Mouse (Mus musculus): ENCODE data around the gene Gak. TPM values are rescaled to one million over a fixed set of nuclear protein-coding genes. Genes with fewer than 3 reads are reported as not detected.
"Not testable (repeated sequence)": the region's sequence is repeated elsewhere in the genome, so short reads cannot be mapped to it uniquely, and the experiment has no call there.

Gak gene
- polyA plus RNA-seq, 1 experiment from 2014 or later = 31.5 TPM

DNA sequence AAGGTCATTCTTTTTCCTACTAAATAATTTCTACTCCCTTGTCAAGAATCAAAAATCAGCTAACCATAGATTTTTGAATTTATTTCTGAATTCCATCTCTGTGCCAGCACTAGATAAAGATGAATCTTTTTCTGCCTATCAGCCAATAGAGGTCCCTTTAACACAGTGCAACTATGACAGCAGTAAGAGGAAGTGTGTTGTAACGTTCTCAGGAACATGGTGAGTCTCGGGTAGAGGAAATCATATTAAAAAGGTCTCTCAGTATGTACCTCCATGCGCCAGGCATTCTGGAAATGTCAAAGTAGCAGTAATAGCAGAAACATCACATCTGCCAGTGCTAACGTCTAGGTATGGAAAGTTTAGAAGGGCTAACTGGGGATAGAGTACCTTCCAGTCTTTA is 6.6 kb upstream of the Gak start:
- H3K27ac ChIP-seq (replicated peaks) = no peak overlapping the region
- 68% methylated on average over 4 of the region's 4 CpGs for WGBS
- no peak overlapping the region for H3K9ac ChIP-seq
- H3K9me3 ChIP-seq = no peaks in the 10 kb centered on the region
- H3K4me2 ChIP-seq = no peak overlapping the region
- H3K27me3 ChIP-seq (replicated peaks) = no peaks in the 10 kb centered on the region
- no peak for ATAC-seq (ENCODE audit: extremely low read depth, insufficient number of reproducible peaks, low FRiP score, low TSS enrichment)
- H3K4me1 ChIP-seq = no peaks in the 10 kb centered on the region
- H3K4me3 ChIP-seq = no peak overlapping the region
- peaks cover 17% of the 10 kb centered on the region for H3K36me3 ChIP-seq

DNA sequence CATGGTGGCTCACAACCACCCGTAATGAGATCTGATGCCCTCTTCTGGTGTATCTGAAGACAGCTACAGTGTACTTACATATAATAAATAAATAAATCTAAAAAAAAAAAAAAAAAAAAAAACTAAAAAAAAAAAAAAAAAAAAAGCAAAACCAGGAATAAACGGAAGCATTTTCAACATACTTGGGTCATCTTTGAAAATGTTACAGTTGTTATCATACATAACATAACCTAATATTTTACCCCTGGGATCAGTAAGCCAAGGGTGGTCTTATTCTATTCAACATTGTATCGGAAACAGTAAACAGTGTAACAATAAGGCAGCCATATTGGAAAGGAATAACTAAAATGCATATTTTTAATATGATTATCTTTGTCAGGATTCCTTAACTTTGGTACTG is 4.5 kb upstream of the Gak start:
- H3K27ac ChIP-seq (replicated peaks); ATAC-seq (ENCODE audit: extremely low read depth, insufficient number of reproducible peaks, low FRiP score, low TSS enrichment); H3K9me3 ChIP-seq; H3K36me3 ChIP-seq; H3K4me3 ChIP-seq; H3K9ac ChIP-seq; H3K4me2 ChIP-seq; H3K4me1 ChIP-seq; H3K27me3 ChIP-seq (replicated peaks): not testable (repeated sequence)
- 84% methylated on average over 2 of the region's 3 CpGs for WGBS

DNA sequence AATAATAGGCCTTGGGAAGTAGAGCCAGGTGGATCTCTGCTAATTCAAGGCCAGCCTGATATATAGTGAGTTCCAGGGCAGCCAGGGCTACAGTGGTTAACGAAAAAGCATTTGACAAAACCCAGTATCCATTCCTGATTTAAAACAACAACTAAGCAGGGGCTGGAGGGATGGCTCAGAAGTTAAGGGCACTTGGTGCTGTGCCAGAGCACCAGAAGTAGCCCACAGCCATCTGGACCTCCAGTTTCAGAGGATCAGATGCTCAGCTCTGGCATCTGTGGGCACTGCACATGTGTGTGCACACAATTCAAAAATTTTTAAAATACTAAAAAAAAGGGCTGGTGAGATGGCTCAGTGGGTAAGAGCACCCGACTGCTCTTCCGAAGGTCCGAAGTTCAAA is 4.1 kb upstream of the Gak start:
- Histone ChIP-seq H3K9me3 (no peaks in the 10 kb centered on the region), H3K4me2 (no peak overlapping the region), H3K4me1 (peaks cover 11% of the 10 kb centered on the region), H3K36me3 (peaks cover 5% of the 10 kb centered on the region; the same call in 1 of the 2 replicates), H3K27me3 (replicated peaks) (no peaks in the 10 kb centered on the region), H3K9ac (no peak overlapping the region), H3K27ac (replicated peaks) (no peak overlapping the region), H3K4me3 (no peak overlapping the region)
- ATAC-seq (ENCODE audit: extremely low read depth, insufficient number of reproducible peaks, low FRiP score, low TSS enrichment) = no peak
- 84% methylated on average over 4 of the region's 4 CpGs for WGBS

DNA sequence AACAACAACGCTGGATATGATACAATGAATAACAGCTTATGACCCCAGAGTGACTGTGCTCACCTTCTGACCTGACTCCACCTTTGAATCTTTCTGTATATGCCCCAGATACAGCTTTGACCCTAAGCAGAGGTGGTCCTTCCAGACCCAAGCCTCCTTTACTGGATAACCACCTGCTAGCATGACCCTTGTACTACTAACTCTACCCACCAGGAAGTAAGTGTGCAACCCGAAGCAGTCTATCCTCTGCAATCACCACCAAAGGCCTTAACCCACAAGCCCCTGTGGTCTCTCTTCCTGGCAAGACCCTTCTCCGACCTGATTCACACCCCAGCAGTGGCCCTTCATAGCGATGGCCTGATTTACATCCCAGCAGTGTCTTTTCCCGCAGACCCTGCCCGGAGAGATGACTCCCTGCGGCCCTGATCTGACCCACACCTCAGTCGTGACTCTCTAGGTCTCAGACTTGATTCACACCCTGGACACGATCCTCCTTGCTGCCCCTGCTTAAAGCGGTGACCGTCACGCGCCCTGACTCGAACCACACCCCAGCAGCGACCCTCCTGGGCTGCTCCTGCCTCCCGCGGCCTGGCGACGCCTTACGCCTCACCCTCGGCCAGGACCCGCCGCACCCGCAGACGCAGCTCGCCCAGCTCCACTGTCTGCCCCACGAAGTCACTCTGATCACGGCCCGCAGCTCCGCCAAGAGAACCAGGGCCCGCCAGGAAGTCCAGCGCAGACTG is 493 bp downstream of the Gak start:
- H3K4me3 ChIP-seq = peak overlapping the region; percentile 94
- H3K9ac ChIP-seq = peak overlapping the region; percentile 97
- no peaks in the 10 kb centered on the region for H3K9me3 ChIP-seq
- H3K4me1 ChIP-seq = peaks cover 35% of the 10 kb centered on the region
- ATAC-seq (ENCODE audit: extremely low read depth, insufficient number of reproducible peaks, low FRiP score, low TSS enrichment) = peak; percentile 79
- 2% methylated on average over 32 of the region's 32 CpGs for WGBS
- peak overlapping the region; percentile 89 for H3K27ac ChIP-seq (replicated peaks)
- peak overlapping the region; percentile 78 for H3K4me2 ChIP-seq
- H3K27me3 ChIP-seq (replicated peaks) = no peaks in the 10 kb centered on the region
- peaks cover 7% of the 10 kb centered on the region for H3K36me3 ChIP-seq

DNA sequence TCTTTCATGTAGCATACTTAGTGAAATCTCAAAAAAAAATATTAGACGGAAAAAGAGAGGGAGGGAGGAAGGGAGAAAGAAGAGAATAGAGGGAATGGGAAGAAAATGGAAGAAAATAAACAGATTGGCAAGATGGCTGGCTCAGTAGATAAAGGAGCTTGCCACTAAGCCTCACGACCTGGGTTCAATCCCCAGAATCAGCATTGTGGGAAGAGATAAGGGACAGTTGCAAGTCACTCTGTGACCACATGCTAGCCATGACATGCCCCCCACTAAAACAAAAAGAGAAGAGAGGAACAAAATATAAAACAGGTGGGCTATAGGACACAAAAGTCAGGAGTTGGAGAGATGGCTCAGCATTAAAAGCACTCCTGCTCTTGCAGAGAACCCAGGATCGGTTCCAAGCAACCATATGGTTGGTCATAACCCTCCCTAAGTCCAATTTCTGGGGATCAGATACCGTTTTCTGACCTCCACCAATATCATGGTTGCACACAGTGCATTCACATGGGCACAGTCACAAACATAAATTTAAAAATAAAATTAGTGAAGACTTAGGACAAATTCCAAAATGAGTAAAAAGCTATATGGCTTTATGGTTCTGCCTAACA is 3.4 kb downstream of the Gak start:
- Histone ChIP-seq H3K9me3 (no peaks in the 10 kb centered on the region), H3K4me1 (peaks cover 45% of the 10 kb centered on the region), H3K4me3 (no peak overlapping the region), H3K9ac (no peak overlapping the region), H3K27ac (replicated peaks) (no peak overlapping the region), H3K36me3 (peaks cover 33% of the 10 kb centered on the region), H3K27me3 (replicated peaks) (no peaks in the 10 kb centered on the region), H3K4me2 (no peak overlapping the region)
- no peak for ATAC-seq (ENCODE audit: extremely low read depth, insufficient number of reproducible peaks, low FRiP score, low TSS enrichment)
- WGBS = 70% methylated on average over 4 of the region's 4 CpGs

DNA sequence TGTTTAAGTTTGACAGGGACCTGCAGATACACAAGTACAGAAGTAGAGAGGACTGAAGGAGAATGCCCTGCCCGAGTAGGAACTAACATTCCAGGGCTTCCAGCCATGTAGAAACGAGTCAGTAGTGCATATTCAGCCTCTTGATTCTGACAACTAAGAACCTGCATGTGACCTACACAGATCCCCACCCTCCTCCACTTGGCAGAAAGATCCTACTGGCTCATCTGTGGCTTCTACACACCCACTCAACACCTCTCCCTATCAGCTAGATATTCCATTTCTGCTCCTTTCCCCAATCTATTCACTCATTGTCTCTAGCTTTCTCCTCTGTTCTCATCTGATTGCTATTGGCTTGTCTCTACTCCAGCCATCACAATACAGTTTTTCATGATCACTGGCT is 7.7 kb downstream of the Gak start:
- no peak overlapping the region for H3K4me3 ChIP-seq
- WGBS = 34% methylated on average over 2 of the region's 2 CpGs
- no peaks in the 10 kb centered on the region for H3K9me3 ChIP-seq
- peaks cover 70% of the 10 kb centered on the region for H3K36me3 ChIP-seq
- no peak overlapping the region for H3K4me2 ChIP-seq
- H3K27me3 ChIP-seq (replicated peaks) = no peaks in the 10 kb centered on the region
- H3K27ac ChIP-seq (replicated peaks) = peak overlapping the region; percentile 29; the same call in 1 of the 2 replicates
- H3K4me1 ChIP-seq = peaks cover 16% of the 10 kb centered on the region
- no peak for ATAC-seq (ENCODE audit: extremely low read depth, insufficient number of reproducible peaks, low FRiP score, low TSS enrichment)
- H3K9ac ChIP-seq = no peak overlapping the region

DNA sequence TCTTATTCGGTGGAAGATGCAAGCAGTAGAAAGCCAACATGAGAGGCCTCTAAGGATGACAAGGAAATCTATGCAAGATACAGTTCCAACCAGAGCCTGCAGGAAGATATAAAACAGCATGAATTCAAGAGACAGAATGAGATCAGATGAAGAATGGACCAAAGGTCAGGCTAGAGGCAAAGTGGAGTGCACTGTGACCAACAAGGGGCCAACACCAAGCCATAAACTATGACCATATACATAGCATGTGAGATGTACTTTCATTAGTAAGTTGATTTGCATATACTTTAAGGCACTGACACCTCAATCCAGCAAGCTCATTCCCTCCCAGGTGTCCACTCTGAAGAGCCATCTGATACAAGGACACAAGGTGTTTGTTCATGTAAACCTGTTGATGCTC is 19.1 kb downstream of the Gak start:
- Histone ChIP-seq H3K4me2 (no peak overlapping the region), H3K27ac (replicated peaks) (no peak overlapping the region), H3K9me3 (no peaks in the 10 kb centered on the region), H3K9ac (no peak overlapping the region), H3K4me1 (no peaks in the 10 kb centered on the region), H3K36me3 (peaks cover 97% of the 10 kb centered on the region), H3K27me3 (replicated peaks) (no peaks in the 10 kb centered on the region), H3K4me3 (no peak overlapping the region)
- ATAC-seq (ENCODE audit: extremely low read depth, insufficient number of reproducible peaks, low FRiP score, low TSS enrichment) = no peak
- WGBS = 83% methylated on average over 1 of the region's 1 CpGs

DNA sequence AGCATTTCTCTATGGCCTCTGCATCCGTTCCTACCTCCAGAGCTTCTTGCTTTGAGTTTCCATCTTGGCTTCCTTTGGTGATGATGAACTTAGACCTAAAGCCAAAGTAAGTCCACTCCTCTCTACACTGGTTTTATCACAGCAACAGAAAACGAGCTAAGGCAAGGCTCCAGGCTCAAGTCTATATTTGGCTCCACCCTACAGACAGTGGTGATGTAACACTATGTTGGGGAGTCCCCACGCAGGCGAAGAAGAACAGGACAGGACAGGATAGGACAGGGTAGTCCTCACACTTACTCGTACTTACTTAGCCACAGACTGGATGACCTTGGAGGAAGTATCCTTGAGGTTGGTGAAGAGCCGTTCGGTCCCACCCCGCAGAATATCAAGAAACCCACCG is 27.0 kb downstream of the Gak start:
- Histone ChIP-seq H3K4me2 (no peak overlapping the region), H3K36me3 (peaks cover 98% of the 10 kb centered on the region), H3K4me1 (no peaks in the 10 kb centered on the region), H3K9me3 (no peaks in the 10 kb centered on the region), H3K4me3 (no peak overlapping the region), H3K9ac (no peak overlapping the region), H3K27me3 (replicated peaks) (no peaks in the 10 kb centered on the region), H3K27ac (replicated peaks) (no peak overlapping the region)
- 80% methylated on average over 9 of the region's 9 CpGs for WGBS
- ATAC-seq (ENCODE audit: extremely low read depth, insufficient number of reproducible peaks, low FRiP score, low TSS enrichment) = no peak

DNA sequence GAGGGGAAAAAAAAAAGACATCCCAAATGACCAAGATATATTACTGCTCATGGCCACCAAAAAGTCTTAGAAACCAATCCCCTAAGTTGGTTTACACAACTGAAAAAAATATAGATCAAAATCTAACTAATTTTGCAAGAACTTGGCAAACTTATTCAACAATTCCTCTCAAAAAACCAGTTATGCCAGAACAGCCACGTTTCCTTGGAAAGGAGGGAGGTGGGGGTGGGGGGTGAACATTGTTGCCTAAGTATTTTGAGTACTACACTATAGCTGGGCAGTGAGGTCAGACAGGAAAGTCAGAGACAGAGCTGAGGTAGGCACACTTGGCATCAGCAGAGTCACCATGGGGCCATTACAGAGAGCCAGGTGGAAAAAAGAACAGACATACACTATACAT is 29.6 kb downstream of the Gak start:
- no peak overlapping the region for H3K27ac ChIP-seq (replicated peaks)
- ATAC-seq (ENCODE audit: extremely low read depth, insufficient number of reproducible peaks, low FRiP score, low TSS enrichment) = no peak
- no peaks in the 10 kb centered on the region for H3K27me3 ChIP-seq (replicated peaks)
- no peaks in the 10 kb centered on the region for H3K9me3 ChIP-seq
- no peak overlapping the region for H3K9ac ChIP-seq
- H3K4me3 ChIP-seq = no peak overlapping the region
- H3K4me1 ChIP-seq = no peaks in the 10 kb centered on the region
- 84% methylated on average over 1 of the region's 1 CpGs for WGBS
- H3K36me3 ChIP-seq = peaks cover 98% of the 10 kb centered on the region
- no peak overlapping the region for H3K4me2 ChIP-seq

DNA sequence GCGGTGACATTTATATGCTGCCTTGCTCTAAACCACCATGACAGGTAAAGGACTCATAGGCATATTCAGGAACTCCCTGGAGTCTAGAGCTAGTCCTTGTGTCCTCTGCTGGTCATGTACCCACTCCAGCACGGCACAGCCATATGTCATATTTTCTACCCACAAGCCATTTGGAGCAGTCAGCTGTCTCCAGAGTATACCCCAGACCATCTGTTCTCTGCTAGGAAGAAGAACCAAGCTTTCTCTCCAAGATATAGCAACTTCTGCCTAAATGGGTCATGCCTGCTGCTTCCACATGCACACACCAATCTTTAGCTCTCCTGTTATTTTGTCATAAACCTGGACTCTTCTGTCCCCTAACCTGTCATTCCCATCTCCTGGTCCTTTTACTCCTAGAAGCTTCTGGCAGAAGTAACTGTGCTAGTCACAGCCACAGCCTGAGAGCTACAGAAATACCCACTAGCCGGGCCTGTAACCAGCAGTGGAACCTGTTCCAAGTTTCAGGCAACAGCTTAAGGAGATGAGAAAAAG is 48.1 kb downstream of the Gak start:
- no peaks in the 10 kb centered on the region for H3K9me3 ChIP-seq
- H3K36me3 ChIP-seq = peaks cover 96% of the 10 kb centered on the region
- H3K4me3 ChIP-seq = no peak overlapping the region
- H3K27ac ChIP-seq (replicated peaks) = no peak overlapping the region
- no peaks in the 10 kb centered on the region for H3K27me3 ChIP-seq (replicated peaks)
- no peak for ATAC-seq (ENCODE audit: extremely low read depth, insufficient number of reproducible peaks, low FRiP score, low TSS enrichment)
- WGBS = 90% methylated on average over 3 of the region's 3 CpGs
- H3K4me2 ChIP-seq = no peak overlapping the region
- no peaks in the 10 kb centered on the region for H3K4me1 ChIP-seq
- no peak overlapping the region for H3K9ac ChIP-seq

DNA sequence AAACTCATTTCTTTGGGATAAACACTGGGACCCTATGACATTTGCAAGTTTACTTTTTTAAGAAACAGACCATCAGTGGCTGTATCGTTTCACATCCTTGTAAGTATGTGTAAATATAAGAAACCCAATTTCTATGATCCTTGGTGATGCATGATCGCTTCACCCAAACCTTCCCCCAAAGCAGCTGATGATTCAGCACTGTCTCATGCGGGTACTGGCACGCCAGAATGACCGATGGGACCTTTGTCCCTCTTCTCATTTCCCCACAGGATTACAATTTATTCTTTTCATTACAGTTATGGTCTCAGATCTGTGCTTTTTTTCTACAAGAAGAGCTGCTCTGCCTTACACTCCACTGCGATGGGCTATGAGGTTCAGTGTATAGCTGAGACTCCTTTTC is 56.5 kb downstream of the Gak start:
- no peak overlapping the region for H3K27ac ChIP-seq (replicated peaks)
- 93% methylated on average over 6 of the region's 6 CpGs for WGBS

DNA sequence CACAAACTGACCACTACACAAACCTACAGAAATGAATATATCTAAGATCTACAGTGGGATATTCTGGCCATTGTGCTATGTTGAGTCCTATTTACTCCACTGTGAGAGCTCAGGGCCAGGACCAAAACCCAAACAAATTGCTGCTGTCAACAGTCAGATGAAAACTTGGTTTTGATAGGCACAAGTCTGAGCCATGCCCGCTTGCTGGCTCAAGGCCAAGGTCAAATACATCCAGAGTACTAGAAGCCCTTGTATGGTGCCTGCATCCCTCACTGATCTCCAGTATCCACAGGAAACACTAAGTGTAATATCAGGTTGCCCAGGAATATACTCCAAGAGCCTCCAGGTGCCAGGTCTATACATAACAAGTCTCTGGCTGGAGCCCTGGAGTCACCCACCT is 58.6 kb downstream of the Gak start:
- peaks cover 100% of the 10 kb centered on the region for H3K36me3 ChIP-seq
- 70% methylated on average over 1 of the region's 1 CpGs for WGBS
- H3K27me3 ChIP-seq (replicated peaks) = no peaks in the 10 kb centered on the region
- no peak overlapping the region for H3K27ac ChIP-seq (replicated peaks)
- H3K4me1 ChIP-seq = no peaks in the 10 kb centered on the region
- H3K4me3 ChIP-seq = no peak overlapping the region
- no peaks in the 10 kb centered on the region for H3K9me3 ChIP-seq
- H3K4me2 ChIP-seq = no peak overlapping the region
- H3K9ac ChIP-seq = no peak overlapping the region
- no peak for ATAC-seq (ENCODE audit: extremely low read depth, insufficient number of reproducible peaks, low FRiP score, low TSS enrichment)

More for the DNA sequence above, 56.5 kb downstream of the Gak start:
- Histone ChIP-seq H3K4me1 (no peaks in the 10 kb centered on the region), H3K9me3 (no peaks in the 10 kb centered on the region), H3K9ac (no peak overlapping the region), H3K4me2 (no peak overlapping the region), H3K27me3 (replicated peaks) (no peaks in the 10 kb centered on the region), H3K4me3 (no peak overlapping the region), H3K36me3 (peaks cover 99% of the 10 kb centered on the region)
- no peak for ATAC-seq (ENCODE audit: extremely low read depth, insufficient number of reproducible peaks, low FRiP score, low TSS enrichment)
